Mouse (Mus musculus) forebrain, embryonic 12.5 days (tissue): ENCODE measurements around the gene Pde4d. TPM values are rescaled to one million over a fixed set of nuclear protein-coding genes. Genes with fewer than 3 reads are reported as not detected.

Experiments
- ATAC-seq: fragments of 200-750 bp; cut with Nextera tagmentation; 2 replicates; pipeline ENCODE4 v1.8.0; 2017; ENCODE audit warnings: moderate TSS enrichment; ENCODE audit not compliant: low FRiP score
- H3K27ac ChIP-seq: fragments of 300-500 bp; sonication (generic); 2 replicates; pipeline ENCODE4 v1.5.1; 2016; ENCODE audit warnings: mild to moderate bottlenecking
- H3K27me3 ChIP-seq: fragments of 300-500 bp; sonication (generic); 2 replicates; pipeline ENCODE4 v1.6.1; 2016; ENCODE audit warnings: mild to moderate bottlenecking
- H3K36me3 ChIP-seq: fragments of 300-500 bp; sonication (generic); replicated peaks from 2 replicates; pipeline ENCODE4 v1.6.1; 2016; ENCODE audit warnings: mild to moderate bottlenecking
- H3K4me1 ChIP-seq: fragments of 300-500 bp; sonication (generic); 2 replicates; pipeline ENCODE4 v1.6.1; 2016
- H3K4me2 ChIP-seq: fragments of 300-500 bp; sonication (generic); 2 replicates; pipeline ENCODE4 v1.6.1; 2016; ENCODE audit warnings: mild to moderate bottlenecking, moderate library complexity
- H3K4me3 ChIP-seq: fragments of 300-500 bp; sonication (generic); replicated peaks from 2 replicates; pipeline ENCODE4 v1.5.1; 2016; ENCODE audit warnings: mild to moderate bottlenecking
- H3K9ac ChIP-seq: fragments of 300-500 bp; sonication (generic); 2 replicates; pipeline ENCODE4 v1.6.1; 2016; ENCODE audit warnings: mild to moderate bottlenecking
- H3K9me3 ChIP-seq: fragments of 300-500 bp; sonication (generic); 2 replicates; pipeline ENCODE4 v1.6.1; 2016
- WGBS: fragments of 180-500 bp; shearing (Covaris S2); methylation state at CpG from one replicate; pipeline ENCODE4 v1.1.7; 2016; 5-methylcytosine and 5-hydroxymethylcytosine counted together
- polyA plus RNA-seq: library from polyadenylated mRNA; unstranded; fragments of >200 nt; fragmentation: Nextera tagmentation; extraction: Ambion mirVana; gene quantifications from 2 replicates; pipeline ENCODE4 v1.2.1, GENCODE M21; 2016

The Pde4d gene
- polyA plus RNA-seq, 1 experiment from 2014 or later = 15.0 TPM

GRCm38 (mm10) chr13:108538760-108539369, 89.1 kb downstream of the Pde4d start:
- Histone ChIP-seq H3K27ac (no peak overlapping the region), H3K4me1 (no peaks in the 10 kb centered on the region), H3K9ac (no peak overlapping the region), H3K27me3 (no peaks in the 10 kb centered on the region), H3K36me3 (no peaks in the 10 kb centered on the region), H3K4me2 (no peak overlapping the region), H3K9me3 (no peaks in the 10 kb centered on the region), H3K4me3 (no peak overlapping the region)
- ATAC-seq = no peak
- WGBS = 74% methylated on average over 1 of the region's 1 CpGs

GRCm38 (mm10) chr13:108541488-108541887, 91.7 kb downstream of the Pde4d start:
- H3K4me2 ChIP-seq = no peak overlapping the region
- no peak overlapping the region for H3K9ac ChIP-seq
- H3K27ac ChIP-seq = no peak overlapping the region
- no peaks in the 10 kb centered on the region for H3K4me1 ChIP-seq
- no peaks in the 10 kb centered on the region for H3K9me3 ChIP-seq
- H3K27me3 ChIP-seq = no peaks in the 10 kb centered on the region
- H3K36me3 ChIP-seq = no peaks in the 10 kb centered on the region
- 89% methylated on average over 3 of the region's 3 CpGs for WGBS
- no peak for ATAC-seq
- H3K4me3 ChIP-seq = no peak overlapping the region

- H3K27me3 ChIP-seq = no peaks in the 10 kb centered on the region
- H3K4me3 ChIP-seq = no peak overlapping the region
- H3K36me3 ChIP-seq = no peaks in the 10 kb centered on the region
- H3K4me2 ChIP-seq = no peak overlapping the region
- no peaks in the 10 kb centered on the region for H3K9me3 ChIP-seq
- no peaks in the 10 kb centered on the region for H3K4me1 ChIP-seq
- no peak overlapping the region for H3K27ac ChIP-seq
- H3K9ac ChIP-seq = no peak overlapping the region
- 84% methylated on average over 5 of the region's 5 CpGs for WGBS
- no peak for ATAC-seq
Measured at GRCm38 (mm10) chr13:108542342-108542761, 92.6 kb downstream of the Pde4d start.

- Histone ChIP-seq H3K4me3 (no peak overlapping the region), H3K4me2 (no peak overlapping the region), H3K27me3 (no peaks in the 10 kb centered on the region), H3K9me3 (no peaks in the 10 kb centered on the region), H3K36me3 (no peaks in the 10 kb centered on the region), H3K9ac (no peak overlapping the region), H3K27ac (no peak overlapping the region), H3K4me1 (no peaks in the 10 kb centered on the region)
- ATAC-seq = no peak
- 73% methylated on average over 5 of the region's 5 CpGs for WGBS
Measured at GRCm38 (mm10) chr13:108552288-108552687, 102.5 kb downstream of the Pde4d start.

- H3K9ac ChIP-seq = no peak overlapping the region
- ATAC-seq = no peak
Measured at GRCm38 (mm10) chr13:108552995-108553394, 103.2 kb downstream of the Pde4d start.

GRCm38 (mm10) chr13:108554901-108555300, 105.2 kb downstream of the Pde4d start:
- H3K36me3 ChIP-seq = no peaks in the 10 kb centered on the region
- no peak overlapping the region for H3K4me2 ChIP-seq
- no peaks in the 10 kb centered on the region for H3K27me3 ChIP-seq
- no peaks in the 10 kb centered on the region for H3K4me1 ChIP-seq
- no peak overlapping the region for H3K27ac ChIP-seq
- no peak for ATAC-seq
- H3K4me3 ChIP-seq = no peak overlapping the region
- no peaks in the 10 kb centered on the region for H3K9me3 ChIP-seq
- no peak overlapping the region for H3K9ac ChIP-seq

More at GRCm38 (mm10) chr13:108552995-108553394, 103.2 kb downstream of the Pde4d start:
- Histone ChIP-seq H3K4me3 (no peak overlapping the region), H3K4me1 (no peaks in the 10 kb centered on the region), H3K27me3 (no peaks in the 10 kb centered on the region), H3K4me2 (no peak overlapping the region), H3K27ac (no peak overlapping the region), H3K36me3 (no peaks in the 10 kb centered on the region), H3K9me3 (no peaks in the 10 kb centered on the region)
- WGBS = 81% methylated on average over 5 of the region's 5 CpGs

- ATAC-seq = no peak
- Histone ChIP-seq H3K9me3 (no peaks in the 10 kb centered on the region), H3K27me3 (no peaks in the 10 kb centered on the region), H3K4me2 (no peak overlapping the region), H3K36me3 (no peaks in the 10 kb centered on the region), H3K27ac (no peak overlapping the region), H3K9ac (no peak overlapping the region), H3K4me1 (no peaks in the 10 kb centered on the region), H3K4me3 (no peak overlapping the region)
- 62% methylated on average over 3 of the region's 3 CpGs for WGBS
Measured at GRCm38 (mm10) chr13:108596938-108597337, 147.2 kb downstream of the Pde4d start.

GRCm38 (mm10) chr13:108598673-108599072, 148.9 kb downstream of the Pde4d start:
- H3K36me3 ChIP-seq = no peaks in the 10 kb centered on the region

GRCm38 (mm10) chr13:108599186-108599900, 149.6 kb downstream of the Pde4d start:
- Histone ChIP-seq H3K9ac (no peak overlapping the region), H3K36me3 (no peaks in the 10 kb centered on the region), H3K4me1 (no peaks in the 10 kb centered on the region), H3K4me2 (no peak overlapping the region), H3K9me3 (no peaks in the 10 kb centered on the region), H3K27ac (no peak overlapping the region), H3K4me3 (no peak overlapping the region), H3K27me3 (no peaks in the 10 kb centered on the region)
- ATAC-seq = no peak
- WGBS = 68% methylated on average over 6 of the region's 6 CpGs

More at GRCm38 (mm10) chr13:108598673-108599072, 148.9 kb downstream of the Pde4d start:
- WGBS = 57% methylated on average over 3 of the region's 3 CpGs
- H3K4me1 ChIP-seq = no peaks in the 10 kb centered on the region
- no peaks in the 10 kb centered on the region for H3K27me3 ChIP-seq
- H3K4me3 ChIP-seq = no peak overlapping the region
- H3K4me2 ChIP-seq = no peak overlapping the region
- no peaks in the 10 kb centered on the region for H3K9me3 ChIP-seq
- H3K9ac ChIP-seq = no peak overlapping the region
- ATAC-seq = no peak
- no peak overlapping the region for H3K27ac ChIP-seq

GRCm38 (mm10) chr13:108601021-108601420, 151.3 kb downstream of the Pde4d start:
- 94% methylated on average over 2 of the region's 2 CpGs for WGBS
- no peak overlapping the region for H3K9ac ChIP-seq
- H3K4me3 ChIP-seq = no peak overlapping the region
- ATAC-seq = no peak
- no peak overlapping the region for H3K4me2 ChIP-seq
- H3K4me1 ChIP-seq = no peaks in the 10 kb centered on the region
- H3K36me3 ChIP-seq = no peaks in the 10 kb centered on the region
- H3K27me3 ChIP-seq = no peaks in the 10 kb centered on the region
- H3K27ac ChIP-seq = no peak overlapping the region
- no peaks in the 10 kb centered on the region for H3K9me3 ChIP-seq

GRCm38 (mm10) chr13:108603502-108603901, 153.8 kb downstream of the Pde4d start:
- no peaks in the 10 kb centered on the region for H3K27me3 ChIP-seq
- no peak overlapping the region for H3K9ac ChIP-seq
- H3K27ac ChIP-seq = no peak overlapping the region
- no peak overlapping the region for H3K4me3 ChIP-seq
- WGBS = 21% methylated on average over 1 of the region's 1 CpGs
- no peak for ATAC-seq
- H3K36me3 ChIP-seq = no peaks in the 10 kb centered on the region
- no peak overlapping the region for H3K4me2 ChIP-seq
- H3K4me1 ChIP-seq = no peaks in the 10 kb centered on the region
- no peaks in the 10 kb centered on the region for H3K9me3 ChIP-seq

- no peaks in the 10 kb centered on the region for H3K4me1 ChIP-seq
- no peak overlapping the region for H3K27ac ChIP-seq
- no peak for ATAC-seq
- no peak overlapping the region for H3K9ac ChIP-seq
- no peak overlapping the region for H3K4me3 ChIP-seq
- no peak overlapping the region for H3K4me2 ChIP-seq
- no peaks in the 10 kb centered on the region for H3K36me3 ChIP-seq
- no peaks in the 10 kb centered on the region for H3K9me3 ChIP-seq
- no peaks in the 10 kb centered on the region for H3K27me3 ChIP-seq
Measured at GRCm38 (mm10) chr13:108604213-108604612, 154.5 kb downstream of the Pde4d start.

GRCm38 (mm10) chr13:108618207-108618606, 168.5 kb downstream of the Pde4d start:
- no peak overlapping the region for H3K9ac ChIP-seq
- no peaks in the 10 kb centered on the region for H3K27me3 ChIP-seq
- 89% methylated on average over 1 of the region's 1 CpGs for WGBS
- H3K9me3 ChIP-seq = no peaks in the 10 kb centered on the region
- no peak overlapping the region for H3K4me3 ChIP-seq
- H3K27ac ChIP-seq = no peak overlapping the region
- no peaks in the 10 kb centered on the region for H3K36me3 ChIP-seq
- no peak for ATAC-seq
- no peaks in the 10 kb centered on the region for H3K4me1 ChIP-seq
- H3K4me2 ChIP-seq = no peak overlapping the region
